Mouse (Mus musculus) Patski (cell line): Measurements from ENCODE around the gene Hspg2. TPM values are rescaled to one million over a fixed set of nuclear protein-coding genes. Genes with fewer than 3 reads are reported as not detected.
A peak's percentile ranks its signal among the peaks of the same experiment; 100 is the strongest.

Experiments
- ATAC-seq: fragments of 100-300 bp; one replicate; pipeline ENCODE4 v1.8.0; 2021
- CTCF ChIA-PET: fragments of 350-600 bp; sonication (Branson Sonifier 250); formaldehyde crosslinking; loops from one replicate; lab custom pipeline; 2022; ENCODE audit warnings: inconsistent platforms; lab: Charles Lee
- POLR2A ChIA-PET: fragments of 350-600 bp; sonication (Branson Sonifier 250); formaldehyde crosslinking; loops from one replicate; lab custom pipeline; 2022; ENCODE audit warnings: antibody characterized with exemption, inconsistent platforms; lab: Charles Lee
- DNase-seq: peaks from one replicate; pipeline ENCODE4 v3.0.0-alpha.2; 2011; ENCODE audit warnings: low read depth, low spot score
- H3K27me3 ChIP-seq: fragments of 371-371 bp; one replicate; pipeline ENCODE4 v1.5.1; 2021
- CTCF ChIP-seq: fragments of 100-300 bp; IDR thresholded peaks from one replicate; pipeline ENCODE4 v1.5.1; 2021
- in situ Hi-C: fragments of 300-500 bp; cut with MboI; formaldehyde crosslinking; loops from 3 replicates; pipeline ENCODE4 v1.11.1; 2018; ENCODE audit warnings: low pct_unique_long_range_greater_than_20kb, mixed read lengths
- polyA plus RNA-seq: library from polyadenylated mRNA; unstranded; gene quantifications from one replicate; pipeline ENCODE4 v1.2.3, GENCODE M21; 2021

Hspg2 gene
- polyA plus RNA-seq, 1 experiment from 2014 or later, result 133 TPM

- peak; percentile 71 for ATAC-seq
- ChIA-PET POLR2A (interaction anchor here (1.2 kb wide), 1 partner anchor 52 kb away, joined by 3 read pairs; no protein-coding TSS in a partner anchor), CTCF (no interaction called here)
- in situ Hi-C loops, result no loop called here
- peak; percentile 88 for DNase-seq
- H3K27me3 ChIP-seq, result no peaks in the 10 kb centered on the region
- no peak for TF ChIP-seq CTCF
These were observed 125.3 kb downstream of the Hspg2 start, which contains the start of gene Usp48 for GRCm38 (mm10) chr4:137593601-137594495. Gene Usp48 (plus strand): TSS chr4:137593755.

- ATAC-seq (no peak), DNase-seq (no peak)
- no peaks in the 10 kb centered on the region for H3K27me3 ChIP-seq
- TF ChIP-seq CTCF, result no peak
- POLR2A ChIA-PET, result interaction anchor here (1.2 kb wide), 1 partner anchor 51 kb away, joined by 3 read pairs; no protein-coding TSS in a partner anchor
- CTCF ChIA-PET, result no interaction called here
- in situ Hi-C loops, result no loop called here
These were observed 126.1 kb downstream of the Hspg2 start for GRCm38 (mm10) chr4:137594496-137595270.

- no peak for DNase-seq
- in situ Hi-C loops, result no loop called here
- H3K27me3 ChIP-seq, result no peaks in the 10 kb centered on the region
- ChIA-PET CTCF (no interaction called here), POLR2A (no interaction called here)
- no peak for TF ChIP-seq CTCF
- no peak for ATAC-seq
These were observed 128.6 kb downstream of the Hspg2 start for GRCm38 (mm10) chr4:137597098-137597630.

DNA sequence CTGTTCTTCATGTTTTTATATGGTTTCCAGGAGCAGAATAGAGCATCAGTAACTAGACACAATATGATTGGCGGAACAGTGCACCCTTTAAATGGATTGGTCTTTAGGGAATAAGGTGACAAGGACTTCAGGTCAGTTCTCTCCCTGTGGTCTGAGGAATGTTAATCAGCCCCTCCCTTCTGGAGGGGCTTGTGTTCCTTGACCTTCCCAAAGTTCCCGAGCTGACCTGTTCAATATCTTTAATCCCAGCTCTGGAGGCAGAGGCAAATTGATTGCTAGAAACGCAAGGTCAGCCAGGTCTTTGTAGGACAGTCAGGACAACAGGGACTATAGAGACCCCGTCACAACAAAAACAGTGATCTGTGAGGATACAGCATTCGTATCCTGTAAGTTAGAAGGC is 130.0 kb downstream of the Hspg2 start:
- TF ChIP-seq CTCF, result no peak
- no peak for DNase-seq
- ATAC-seq, result no peak
- POLR2A ChIA-PET, result no interaction called here
- H3K27me3 ChIP-seq, result no peaks in the 10 kb centered on the region
- in situ Hi-C loops, result no loop called here
- CTCF ChIA-PET, result no interaction called here

DNA sequence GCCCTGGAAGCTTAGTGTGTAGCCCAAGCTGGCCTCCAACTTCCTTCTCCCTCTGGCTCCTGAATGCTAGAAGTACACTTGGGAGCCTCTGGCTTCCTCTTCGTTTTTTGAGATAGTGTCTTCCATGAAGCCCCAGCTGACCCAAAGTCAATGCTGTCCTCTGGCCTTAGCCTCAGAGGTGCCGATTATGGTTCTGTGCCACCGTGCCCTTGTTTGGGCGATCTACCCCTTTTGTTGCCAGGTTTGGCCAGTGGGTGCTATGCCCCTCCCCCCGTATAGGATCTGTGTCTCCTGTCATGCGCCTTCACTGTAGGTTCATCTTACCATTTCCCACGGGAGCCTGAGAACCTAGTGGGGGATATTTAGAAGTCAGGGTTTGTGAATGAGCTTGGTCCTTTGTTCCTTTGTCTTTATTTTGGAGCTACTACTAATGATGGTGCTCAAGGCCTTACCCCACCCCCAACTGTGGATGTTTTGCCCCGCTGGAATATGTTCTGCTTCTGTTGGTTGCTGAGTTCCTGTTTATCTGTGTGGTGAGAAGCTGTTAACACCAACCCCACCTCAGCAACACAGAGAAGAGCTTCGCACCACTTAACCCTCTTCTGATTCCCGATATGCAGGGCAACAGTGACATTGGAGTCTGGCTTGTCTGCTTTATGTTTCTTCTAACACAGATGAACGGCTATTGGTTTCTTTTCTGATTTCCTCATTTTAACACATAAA is 135.0 kb downstream of the Hspg2 start:
- in situ Hi-C loops, result no loop called here
- ATAC-seq (no peak), DNase-seq (no peak)
- ChIA-PET POLR2A (no interaction called here), CTCF (no interaction called here)
- TF ChIP-seq CTCF, result no peak
- H3K27me3 ChIP-seq, result no peaks in the 10 kb centered on the region

GRCm38 (mm10) chr4:137607023-137607422 is 138.5 kb downstream of the Hspg2 start:
- DNase-seq (no peak), ATAC-seq (no peak)
- ChIA-PET POLR2A (no interaction called here), CTCF (no interaction called here)
- no peaks in the 10 kb centered on the region for H3K27me3 ChIP-seq
- in situ Hi-C loops, result no loop called here
- no peak for TF ChIP-seq CTCF

DNA sequence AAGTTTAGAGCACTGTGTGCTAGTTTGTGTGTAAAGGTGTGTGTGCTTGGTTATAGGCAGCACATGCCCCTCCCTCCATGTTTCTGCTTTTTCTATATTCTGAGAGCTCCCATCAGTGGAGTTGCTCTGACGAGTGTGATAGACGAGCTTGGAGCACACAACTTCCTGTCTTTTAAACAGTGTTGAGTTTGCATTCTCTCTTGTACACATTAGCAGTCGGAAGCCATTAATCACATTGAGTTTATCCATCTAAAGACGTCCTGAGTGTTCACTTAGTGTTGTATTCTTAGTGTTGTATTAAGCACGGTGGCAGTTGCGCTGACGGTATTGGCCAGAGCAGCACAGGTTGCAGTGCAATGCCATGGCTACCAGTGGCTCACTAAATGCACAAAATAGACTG is 140.7 kb downstream of the Hspg2 start:
- DNase-seq, result no peak
- ATAC-seq, result no peak
- TF ChIP-seq CTCF, result no peak
- ChIA-PET CTCF (no interaction called here), POLR2A (no interaction called here)
- H3K27me3 ChIP-seq, result no peaks in the 10 kb centered on the region
- in situ Hi-C loops, result no loop called here

- POLR2A ChIA-PET, result no interaction called here
- no peaks in the 10 kb centered on the region for H3K27me3 ChIP-seq
- no peak for TF ChIP-seq CTCF
- ATAC-seq (peak; percentile 35), DNase-seq (no peak)
- CTCF ChIA-PET, result no interaction called here
- in situ Hi-C loops, result no loop called here
These were observed 141.1 kb downstream of the Hspg2 start for GRCm38 (mm10) chr4:137609702-137610101.

GRCm38 (mm10) chr4:137610256-137610655 is 141.7 kb downstream of the Hspg2 start:
- DNase-seq (no peak), ATAC-seq (no peak)
- CTCF ChIA-PET, result no interaction called here

More at GRCm38 (mm10) chr4:137610256-137610655, 141.7 kb downstream of the Hspg2 start:
- TF ChIP-seq CTCF, result no peak
- in situ Hi-C loops, result no loop called here
- POLR2A ChIA-PET, result no interaction called here
- no peaks in the 10 kb centered on the region for H3K27me3 ChIP-seq

Other genes with a start within 250 kb of the Hspg2 start
- gene Wnt4, start 191.3 kb upstream of the Hspg2 start, polyA plus RNA-seq, result 5.3 TPM
- 245 TPM for gene Cdc42, start 111.0 kb upstream of the Hspg2 start, polyA plus RNA-seq
- gene Cela3a, start 59.0 kb upstream of the Hspg2 start, polyA plus RNA-seq, result not detected
- gene Cela3b, start 38.2 kb upstream of the Hspg2 start, polyA plus RNA-seq, result not detected
- not detected for gene 1700013G24Rik, start 15.5 kb upstream of the Hspg2 start, polyA plus RNA-seq
- not detected for gene Ldlrad2, start 105.8 kb downstream of the Hspg2 start, polyA plus RNA-seq
- 57.0 TPM for gene Usp48, start 125.0 kb downstream of the Hspg2 start, polyA plus RNA-seq
- gene Rap1gap, start 196.0 kb downstream of the Hspg2 start, polyA plus RNA-seq, result 48.4 TPM